Mouse (Mus musculus): ENCODE measurements around the gene Zfp831.

Zfp831 gene

GRCm38 (mm10) chr2:174643448-174644144, at the start of gene Zfp831:
TSS of gene Zfp831 (plus strand) at chr2:174643534.
- DNase-seq (ENCODE audit: low spot score) = no peak

- DNase-seq (ENCODE audit: low spot score) = no peak
These were observed 48.4 kb upstream of the Zfp831 start for GRCm38 (mm10) chr2:174594965-174595364.

- DNase-seq (ENCODE audit: low spot score) = no peak
These were observed 47.7 kb upstream of the Zfp831 start for GRCm38 (mm10) chr2:174595611-174596010.

- no peak for DNase-seq (ENCODE audit: low spot score)
These were observed 46.9 kb upstream of the Zfp831 start for GRCm38 (mm10) chr2:174596457-174596856.

- DNase-seq (ENCODE audit: low spot score) = no peak
These were observed 44.9 kb upstream of the Zfp831 start for GRCm38 (mm10) chr2:174598451-174598850.

GRCm38 (mm10) chr2:174599071-174599635, 44.2 kb upstream of the Zfp831 start:
- DNase-seq (ENCODE audit: low spot score) = no peak

GRCm38 (mm10) chr2:174599853-174600271, 43.5 kb upstream of the Zfp831 start:
- DNase-seq (ENCODE audit: low spot score) = peak; percentile 38

GRCm38 (mm10) chr2:174601938-174602685, 41.2 kb upstream of the Zfp831 start:
- no peak for DNase-seq (ENCODE audit: low spot score)

GRCm38 (mm10) chr2:174603321-174603720, 40.0 kb upstream of the Zfp831 start:
- no peak for DNase-seq (ENCODE audit: low spot score)

GRCm38 (mm10) chr2:174605020-174605419, 38.3 kb upstream of the Zfp831 start:
- DNase-seq (ENCODE audit: low spot score) = no peak

GRCm38 (mm10) chr2:174605442-174606087, 37.8 kb upstream of the Zfp831 start:
- no peak for DNase-seq (ENCODE audit: low spot score)

- DNase-seq (ENCODE audit: low spot score) = no peak
These were observed 37.0 kb upstream of the Zfp831 start for GRCm38 (mm10) chr2:174606376-174606775.

GRCm38 (mm10) chr2:174609892-174610291, 33.4 kb upstream of the Zfp831 start:
- no peak for DNase-seq (ENCODE audit: low spot score)

GRCm38 (mm10) chr2:174612386-174613063, 30.8 kb upstream of the Zfp831 start:
- no peak for DNase-seq (ENCODE audit: low spot score)

GRCm38 (mm10) chr2:174613221-174613620, 30.1 kb upstream of the Zfp831 start:
- no peak for DNase-seq (ENCODE audit: low spot score)

GRCm38 (mm10) chr2:174613921-174614441, 29.4 kb upstream of the Zfp831 start:
- no peak for DNase-seq (ENCODE audit: low spot score)

- DNase-seq (ENCODE audit: low spot score) = no peak
These were observed 21.5 kb upstream of the Zfp831 start for GRCm38 (mm10) chr2:174621881-174622280.

GRCm38 (mm10) chr2:174624430-174624829, 18.9 kb upstream of the Zfp831 start:
- no peak for DNase-seq (ENCODE audit: low spot score)

GRCm38 (mm10) chr2:174627021-174627420, 16.3 kb upstream of the Zfp831 start:
- no peak for DNase-seq (ENCODE audit: low spot score)

- DNase-seq (ENCODE audit: low spot score) = peak; percentile 72
These were observed 14.0 kb upstream of the Zfp831 start for GRCm38 (mm10) chr2:174629299-174629850.

GRCm38 (mm10) chr2:174636750-174637149, 6.6 kb upstream of the Zfp831 start:
- DNase-seq (ENCODE audit: low spot score) = no peak
